Mouse (Mus musculus): ENCODE results near the gene Slc38a7. TPM values are rescaled to one million over a fixed set of nuclear protein-coding genes. Genes with fewer than 3 reads are reported as not detected.
A peak's percentile ranks its signal among the peaks of the same experiment; 100 is the strongest.
"Not testable (repeated sequence)": the region's sequence is repeated elsewhere in the genome, so short reads cannot be mapped to it uniquely, and the experiment has no call there.

The Slc38a7 gene
- polyA plus RNA-seq, 1 experiment, result 0.12 TPM

- no peak for TF ChIP-seq TAL1 (IDR thresholded peaks at IDR 0.05; ENCODE audit: low read length)
- no peak for TF ChIP-seq GATA1 (IDR thresholded peaks at IDR 0.05; ENCODE audit: low read length)
- no peaks in the 10 kb centered on the region for H3K27me3 ChIP-seq (ENCODE audit: control insufficient read depth)
- H3K9me3 ChIP-seq (ENCODE audit: control insufficient read depth, low read length), result no peaks in the 10 kb centered on the region
- peaks cover 49% of the 10 kb centered on the region for H3K36me3 ChIP-seq (ENCODE audit: control insufficient read depth)
- peak overlapping the region; percentile 98 for H3K4me3 ChIP-seq (replicated peaks)
- peaks cover 53% of the 10 kb centered on the region for H3K4me1 ChIP-seq (ENCODE audit: control insufficient read depth)
These were observed 47.9 kb downstream of the Slc38a7 start for GRCm38 (mm10) chr8:95805482-95805881.

- Histone ChIP-seq H3K4me1 (ENCODE audit: control insufficient read depth) (peaks cover 53% of the 10 kb centered on the region), H3K36me3 (ENCODE audit: control insufficient read depth) (peaks cover 77% of the 10 kb centered on the region)
These were observed 51.1 kb downstream of the Slc38a7 start for GRCm38 (mm10) chr8:95802231-95802630.

GRCm38 (mm10) chr8:95801476-95802064 is 51.8 kb downstream of the Slc38a7 start:
- Histone ChIP-seq H3K36me3 (ENCODE audit: control insufficient read depth) (peaks cover 79% of the 10 kb centered on the region), H3K9me3 (ENCODE audit: control insufficient read depth, low read length) (no peaks in the 10 kb centered on the region), H3K27me3 (ENCODE audit: control insufficient read depth) (no peaks in the 10 kb centered on the region), H3K4me1 (ENCODE audit: control insufficient read depth) (peaks cover 53% of the 10 kb centered on the region), H3K4me3 (replicated peaks) (no peak overlapping the region)
- TF ChIP-seq TAL1 (IDR thresholded peaks at IDR 0.05; ENCODE audit: low read length), result no peak
- no peak for TF ChIP-seq GATA1 (IDR thresholded peaks at IDR 0.05; ENCODE audit: low read length)

More at GRCm38 (mm10) chr8:95802231-95802630, 51.1 kb downstream of the Slc38a7 start:
- TF ChIP-seq TAL1 (IDR thresholded peaks at IDR 0.05; ENCODE audit: low read length) (no peak), GATA1 (IDR thresholded peaks at IDR 0.05; ENCODE audit: low read length) (no peak)
- H3K27me3 ChIP-seq (ENCODE audit: control insufficient read depth), result no peaks in the 10 kb centered on the region
- no peaks in the 10 kb centered on the region for H3K9me3 ChIP-seq (ENCODE audit: control insufficient read depth, low read length)
- H3K4me3 ChIP-seq (replicated peaks), result no peak overlapping the region

- no peak overlapping the region for H3K4me3 ChIP-seq (replicated peaks)
- H3K27me3 ChIP-seq (ENCODE audit: control insufficient read depth), result no peaks in the 10 kb centered on the region
- H3K9me3 ChIP-seq (ENCODE audit: control insufficient read depth, low read length), result no peaks in the 10 kb centered on the region
- H3K36me3 ChIP-seq (ENCODE audit: control insufficient read depth), result peaks cover 85% of the 10 kb centered on the region
- no peak for TF ChIP-seq GATA1 (IDR thresholded peaks at IDR 0.05; ENCODE audit: low read length)
- TF ChIP-seq TAL1 (IDR thresholded peaks at IDR 0.05; ENCODE audit: low read length), result no peak
- peaks cover 42% of the 10 kb centered on the region for H3K4me1 ChIP-seq (ENCODE audit: control insufficient read depth)
These were observed 53.0 kb downstream of the Slc38a7 start for GRCm38 (mm10) chr8:95800353-95800752.

GRCm38 (mm10) chr8:95799891-95800290 is 53.4 kb downstream of the Slc38a7 start:
- Histone ChIP-seq H3K9me3 (ENCODE audit: control insufficient read depth, low read length) (no peaks in the 10 kb centered on the region), H3K36me3 (ENCODE audit: control insufficient read depth) (peaks cover 81% of the 10 kb centered on the region), H3K27me3 (ENCODE audit: control insufficient read depth) (no peaks in the 10 kb centered on the region), H3K4me1 (ENCODE audit: control insufficient read depth) (peaks cover 37% of the 10 kb centered on the region), H3K4me3 (replicated peaks) (no peak overlapping the region)
- TF ChIP-seq TAL1 (IDR thresholded peaks at IDR 0.05; ENCODE audit: low read length) (no peak), GATA1 (IDR thresholded peaks at IDR 0.05; ENCODE audit: low read length) (no peak)

- Histone ChIP-seq H3K36me3 (ENCODE audit: control insufficient read depth) (peaks cover 77% of the 10 kb centered on the region), H3K4me1 (ENCODE audit: control insufficient read depth) (peaks cover 32% of the 10 kb centered on the region), H3K4me3 (replicated peaks) (no peak overlapping the region), H3K27me3 (ENCODE audit: control insufficient read depth) (no peaks in the 10 kb centered on the region), H3K9me3 (ENCODE audit: control insufficient read depth, low read length) (no peaks in the 10 kb centered on the region)
- TF ChIP-seq TAL1 (IDR thresholded peaks at IDR 0.05; ENCODE audit: low read length) (no peak), GATA1 (IDR thresholded peaks at IDR 0.05; ENCODE audit: low read length) (no peak)
These were observed 54.2 kb downstream of the Slc38a7 start for GRCm38 (mm10) chr8:95799117-95799516.

GRCm38 (mm10) chr8:95795333-95796061 is 57.8 kb downstream of the Slc38a7 start:
- H3K4me3 ChIP-seq (replicated peaks); H3K27me3 ChIP-seq (ENCODE audit: control insufficient read depth); H3K9me3 ChIP-seq (ENCODE audit: control insufficient read depth, low read length): not testable (repeated sequence)
- Histone ChIP-seq H3K4me1 (ENCODE audit: control insufficient read depth) (peaks cover 12% of the 10 kb centered on the region), H3K36me3 (ENCODE audit: control insufficient read depth) (peaks cover 65% of the 10 kb centered on the region)

Other genes with a start within 250 kb of the Slc38a7 start
- gene Gins3, start 220.1 kb downstream of the Slc38a7 start, polyA plus RNA-seq (2012), result 0.51 and 0.52 TPM in 2 replicates
- 0.03 and 0.11 TPM in 2 replicates for gene Ndrg4, start 176.6 kb downstream of the Slc38a7 start, polyA plus RNA-seq (2012)
- 0.68 and 1.1 TPM in 2 replicates for gene Setd6, start 137.7 kb downstream of the Slc38a7 start, polyA plus RNA-seq (2012)
- gene Cnot1, start 46.1 kb downstream of the Slc38a7 start, polyA plus RNA-seq (2012), result 0.74 and 1.2 TPM in 2 replicates
- gene Sap18b, start 28.2 kb downstream of the Slc38a7 start, polyA plus RNA-seq (2012), result 11.8 and 12.3 TPM in 2 replicates
- 2.5 and 2.8 TPM in 2 replicates for gene Got2, start 35.0 kb upstream of the Slc38a7 start, polyA plus RNA-seq (2012)

Measured in erythroblast, embryonic 14.5 days (primary cell).